Mouse (Mus musculus) C2C12 (cell line): ENCODE measurements around the gene Sirt2. TPM values are rescaled to one million over a fixed set of nuclear protein-coding genes. Genes with fewer than 3 reads are reported as not detected.

Experiments
- H3K27me3 ChIP-seq: one replicate; pipeline ENCODE4 v1.6.1; 2011; ENCODE audit not compliant: control insufficient read depth, insufficient read depth, insufficient read length
- H3K36me3 ChIP-seq: one replicate; pipeline ENCODE4 v1.6.1; 2011; ENCODE audit not compliant: control insufficient read depth, insufficient read depth
- H3K4me3 ChIP-seq: one replicate; pipeline ENCODE4 v1.5.1; 2011; ENCODE audit warnings: mild to moderate bottlenecking, control low read depth; ENCODE audit not compliant: poor library complexity, insufficient read depth, severe bottlenecking
- H3K79me2 ChIP-seq: one replicate; pipeline ENCODE4 v1.6.1; 2011; ENCODE audit not compliant: control insufficient read depth, insufficient read depth
- H3K79me3 ChIP-seq: one replicate; pipeline ENCODE4 v1.6.1; 2011; ENCODE audit warnings: low read depth, control low read depth
- H3ac ChIP-seq: one replicate; pipeline ENCODE3; 2011; ENCODE audit warnings: low read depth; ENCODE audit not compliant: control insufficient read depth, insufficient read length
- CEBPB ChIP-seq: IDR thresholded peaks from one replicate; pipeline ENCODE4 v1.6.1; 2011; ENCODE audit warnings: low read depth, mild to moderate bottlenecking, control low read depth, moderate library complexity
- CTCF ChIP-seq: IDR thresholded peaks from one replicate; pipeline ENCODE4 v1.5.1; 2011; ENCODE audit not compliant: control insufficient read depth, insufficient read depth, insufficient read length
- FOSL1 ChIP-seq: IDR thresholded peaks from one replicate; pipeline ENCODE4 v1.8.0; 2011; ENCODE audit warnings: mild to moderate bottlenecking, low read length; ENCODE audit not compliant: poor library complexity, insufficient read depth, severe bottlenecking
- MAX ChIP-seq: IDR thresholded peaks from one replicate; pipeline ENCODE4 v1.6.1; 2011; ENCODE audit warnings: mild to moderate bottlenecking, control low read depth
- MYOD1 ChIP-seq: IDR thresholded peaks from one replicate; pipeline ENCODE4 v1.6.1; 2011; ENCODE audit warnings: low read depth; ENCODE audit not compliant: control insufficient read depth, insufficient read length
- MYOG ChIP-seq: IDR thresholded peaks from one replicate; pipeline ENCODE4 v1.6.1; 2011; ENCODE audit not compliant: control insufficient read depth, insufficient read length; ENCODE audit errors: extremely low read depth
- USF1 ChIP-seq: IDR thresholded peaks from one replicate; pipeline ENCODE4 v1.6.1; 2011; ENCODE audit warnings: low read depth, mild to moderate bottlenecking, control low read depth, moderate library complexity
- polyA plus RNA-seq: library from polyadenylated mRNA; unstranded; fragments of >200 nt; fragmentation: generic; extraction: Trizol; gene quantifications from one replicate; pipeline ENCODE4 v1.2.1, GENCODE M21; 2012; ENCODE audit warnings: missing spikeins

Sirt2 gene
- polyA plus RNA-seq, 1 experiment, result 48.9 TPM

GRCm38 (mm10) chr7:28780067-28780658 is 13.6 kb downstream of the Sirt2 start:
- Histone ChIP-seq H3K79me3 (no peaks in the 10 kb centered on the region), H3K4me3 (no peak overlapping the region), H3K27me3 (no peaks in the 10 kb centered on the region), H3K36me3 (no peaks in the 10 kb centered on the region), H3K79me2 (no peaks in the 10 kb centered on the region), H3ac (no peak overlapping the region)
- TF ChIP-seq MAX (no peak), CTCF (peak; percentile 13), USF1 (no peak), MYOD1 (no peak), MYOG (no peak), FOSL1 (no peak), CEBPB (no peak)

- TF ChIP-seq USF1 (no peak), CTCF (no peak), MYOG (no peak), MAX (no peak), MYOD1 (no peak), CEBPB (no peak)
Measured at GRCm38 (mm10) chr7:28780857-28781256, 14.3 kb downstream of the Sirt2 start.

GRCm38 (mm10) chr7:28781261-28781663 is 14.7 kb downstream of the Sirt2 start:
- Histone ChIP-seq H3K27me3 (no peaks in the 10 kb centered on the region), H3K79me2 (no peaks in the 10 kb centered on the region), H3K36me3 (no peaks in the 10 kb centered on the region), H3K79me3 (no peaks in the 10 kb centered on the region), H3ac (no peak overlapping the region), H3K4me3 (no peak overlapping the region)
- TF ChIP-seq MYOG (no peak), USF1 (no peak), CTCF (no peak), MAX (no peak), CEBPB (no peak), FOSL1 (no peak), MYOD1 (no peak)

More at GRCm38 (mm10) chr7:28780857-28781256, 14.3 kb downstream of the Sirt2 start:
- no peaks in the 10 kb centered on the region for H3K27me3 ChIP-seq
- no peak overlapping the region for H3ac ChIP-seq
- no peaks in the 10 kb centered on the region for H3K79me2 ChIP-seq
- no peaks in the 10 kb centered on the region for H3K36me3 ChIP-seq
- no peak overlapping the region for H3K4me3 ChIP-seq
- no peaks in the 10 kb centered on the region for H3K79me3 ChIP-seq

- no peaks in the 10 kb centered on the region for H3K79me3 ChIP-seq
- TF ChIP-seq FOSL1, result no peak
- TF ChIP-seq MAX, result no peak
- TF ChIP-seq MYOG, result no peak
- TF ChIP-seq MYOD1, result no peak
- TF ChIP-seq CTCF, result no peak
- no peak for TF ChIP-seq USF1
- no peak for TF ChIP-seq CEBPB
- no peaks in the 10 kb centered on the region for H3K27me3 ChIP-seq
- no peak overlapping the region for H3K4me3 ChIP-seq
- no peaks in the 10 kb centered on the region for H3K79me2 ChIP-seq
- no peaks in the 10 kb centered on the region for H3K36me3 ChIP-seq
- no peak overlapping the region for H3ac ChIP-seq
Measured at GRCm38 (mm10) chr7:28785161-28785560, 18.6 kb downstream of the Sirt2 start.

GRCm38 (mm10) chr7:28787884-28788283 is 21.3 kb downstream of the Sirt2 start:
- Histone ChIP-seq H3ac (no peak overlapping the region), H3K36me3 (no peaks in the 10 kb centered on the region), H3K27me3 (no peaks in the 10 kb centered on the region), H3K79me3 (no peaks in the 10 kb centered on the region), H3K79me2 (no peaks in the 10 kb centered on the region), H3K4me3 (no peak overlapping the region)
- TF ChIP-seq MYOD1 (no peak), MAX (no peak), USF1 (no peak), CEBPB (no peak), MYOG (no peak), CTCF (no peak), FOSL1 (no peak)
